Comparison of ENCODE assay signal across 22 mouse cellular contexts in genomic region chr4:128788108-128788507, GRCm38 (mm10). TPM values are rescaled to one million over a fixed set of nuclear protein-coding genes. Genes with fewer than 3 reads are reported as not detected.
"Had no signal": no experiment of that assay in that cellular context is flagged by ENCODE, and none has a peak within 500 bp of the region (broad histone marks: within the 10 kb centered on the region; RNA-seq: fewer than 3 reads in every experiment).

No protein-coding gene starts in this region.

- DNase-seq: heart, adult 18-20 months; heart, postnatal 10 days; heart, postnatal 4 days; kidney, adult 18-20 months; kidney, adult 8-10 months; kidney, postnatal 10 days; kidney, postnatal 4 days; left cerebral cortex, postnatal 4 days had no signal

- H3K27ac ChIP-seq: heart, embryonic 10.5 days; hindbrain, embryonic 10.5 days; hindbrain, embryonic 12.5 days; hindbrain, embryonic 14.5 days; intestine, embryonic 15.5 days; layer of hippocampus, adult 2 months; left cerebral cortex, adult 2 months; limb, embryonic 13.5 days; limb, embryonic 15.5 days; liver, embryonic 12.5 days; liver, embryonic 14.5 days had no signal

- H3K4me3 ChIP-seq: heart, embryonic 10.5 days; heart, embryonic 12.5 days; hindbrain, embryonic 10.5 days; hindbrain, embryonic 12.5 days; intestine, embryonic 15.5 days; layer of hippocampus, adult 2 months; left cerebral cortex, adult 2 months; limb, embryonic 13.5 days; limb, embryonic 15.5 days; liver, embryonic 12.5 days had no signal

RNA-seq across cellular contexts. Expression of gene A3galt2, which starts 32.9 kb away (rescaled TPM):
- total RNA-seq: gastrocnemius, adult 8-10 months; granulocyte monocyte progenitor cell, adult 5-6 weeks had no signal
